Mouse (Mus musculus): Measurements from ENCODE around the gene Adamts14. TPM values are rescaled to one million over a fixed set of nuclear protein-coding genes. Genes with fewer than 3 reads are reported as not detected.

Adamts14 gene
- total RNA-seq, 2 experiments from 2014 or later, result 3.5 to 4.3 TPM

GRCm38 (mm10) chr10:61156453-61156852, 116.8 kb downstream of the Adamts14 start:
- no peak for DNase-seq
- intact Hi-C loops (cut with DNase I), result no loop called here

GRCm38 (mm10) chr10:61155611-61156010, 117.6 kb downstream of the Adamts14 start:
- no peak for DNase-seq
- intact Hi-C loops (cut with DNase I), result no loop called here

GRCm38 (mm10) chr10:61152131-61152530, 121.1 kb downstream of the Adamts14 start:
- intact Hi-C loops (cut with DNase I), result no loop called here

GRCm38 (mm10) chr10:61150616-61151015, 122.6 kb downstream of the Adamts14 start:
- no peak for DNase-seq
- intact Hi-C loops (cut with DNase I), result no loop called here

More at GRCm38 (mm10) chr10:61152131-61152530, 121.1 kb downstream of the Adamts14 start:
- no peak for DNase-seq

- intact Hi-C loops (cut with DNase I), result no loop called here
- no peak for DNase-seq
Observed at GRCm38 (mm10) chr10:61149476-61149875, 123.8 kb downstream of the Adamts14 start.

GRCm38 (mm10) chr10:61147157-61148040, 125.8 kb downstream of the Adamts14 start, which contains the start of gene Sgpl1:
Sgpl1 (minus strand) TSS chr10:61147703.
- DNase-seq, result peak; percentile 91 to 92
- intact Hi-C loops (cut with DNase I), result no loop called here

Other genes with a start within 250 kb of the Adamts14 start
- gene Pcbd1, start 184.1 kb downstream of the Adamts14 start, total RNA-seq (2021), result 1 to 10 TPM; 1.4 to 2.7 TPM
- gene Sgpl1, start 125.7 kb downstream of the Adamts14 start, total RNA-seq (2021), result 10 to 100 TPM; 19.1 to 19.9 TPM
- gene Tbata, start 101.5 kb downstream of the Adamts14 start, total RNA-seq (2021), result 1 to 10 TPM in 1 of 2 experiments, under 1 TPM in 1; 0.31 to 6.1 TPM
- gene Prf1, start 24.4 kb upstream of the Adamts14 start, total RNA-seq (2021), result not detected
- 10 to 100 TPM; 32.0 to 36.8 TPM for gene Pald1, start 110.1 kb upstream of the Adamts14 start, total RNA-seq (2021)
- gene Nodal, start 144.5 kb upstream of the Adamts14 start, total RNA-seq (2021), result under 1 TPM in 1 of 2 experiments, not detected in 1; 0.10 TPM
- 10 to 100 TPM; 75.1 to 75.5 TPM for gene Eif4ebp2, start 179.2 kb upstream of the Adamts14 start, total RNA-seq (2021)
- gene Lrrc20, start 202.4 kb upstream of the Adamts14 start, total RNA-seq (2021), result 10 to 100 TPM; 24.5 to 25.8 TPM